Mouse (Mus musculus): Measurements from ENCODE around the gene Apol7b.
"Not testable (repeated sequence)": the region's sequence is repeated elsewhere in the genome, so short reads cannot be mapped to it uniquely, and the experiment has no call there.

DNA sequence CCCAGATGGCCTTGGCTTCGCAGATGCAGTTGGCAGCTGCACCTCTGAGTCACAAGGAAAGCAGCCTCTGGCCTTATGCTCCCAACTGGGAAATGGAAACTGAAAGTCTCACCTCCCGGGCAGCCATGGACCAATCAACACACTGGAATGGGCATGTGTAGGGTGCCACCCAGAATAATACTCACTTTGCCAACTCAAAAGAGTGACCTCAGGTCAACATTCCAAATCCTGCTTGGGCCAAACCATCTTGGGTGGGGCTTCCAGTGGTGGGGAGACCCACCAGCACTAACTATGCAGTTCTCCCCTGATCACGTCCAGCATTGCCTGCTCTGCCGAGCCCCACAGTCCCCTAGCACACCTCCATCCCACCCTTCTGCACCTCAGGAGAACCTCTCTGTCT lies 36.3 kb downstream of the Apol7b start, which contains the start of gene Apol9a:
- TF ChIP-seq POLR2A (IDR thresholded peaks at IDR 0.05; ENCODE audit: borderline replicate concordance, extremely low read depth, insufficient read depth, insufficient read length, poor library complexity, severe bottlenecking); CTCF (IDR thresholded peaks at IDR 0.05; ENCODE audit: borderline replicate concordance, extremely low read depth, insufficient read depth, insufficient read length): not testable (repeated sequence)

Data from brain, embryonic 14.5 days (tissue).